23 mouse cellular contexts compared by ENCODE assay signal in the genomic region with DNA sequence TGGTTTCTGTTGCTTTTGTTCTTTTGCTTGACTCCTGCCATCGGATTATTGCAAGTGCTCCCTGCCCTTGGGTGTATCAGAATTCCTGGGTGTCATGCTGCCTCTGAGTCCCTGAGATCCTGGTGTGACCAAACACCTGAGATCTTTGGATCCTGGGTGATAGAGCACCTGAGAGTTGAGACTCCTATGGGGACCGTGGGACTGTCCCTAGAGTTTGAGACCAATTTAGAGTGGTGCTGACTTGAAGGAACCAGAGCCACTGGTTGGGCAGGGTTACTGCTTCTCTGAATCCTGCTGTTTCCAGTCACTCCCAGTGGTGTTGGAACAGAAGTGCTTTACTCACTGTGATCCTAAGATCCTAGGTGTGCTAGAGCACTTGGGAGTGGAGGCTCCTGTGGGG.
"Had no signal": no experiment of that assay in that cellular context is flagged by ENCODE, and none has a peak within 500 bp of the region (broad histone marks: within the 10 kb centered on the region; RNA-seq: fewer than 3 reads in every experiment).

No protein-coding gene starts in this region.

- H3K27me3 ChIP-seq: heart, embryonic 13.5 days; heart, embryonic 15.5 days; intestine, embryonic 15.5 days; limb, embryonic 12.5 days; liver, embryonic 13.5 days had no signal

- H3K9me3 ChIP-seq: heart, embryonic 10.5 days; heart, embryonic 15.5 days; intestine, embryonic 15.5 days; limb, embryonic 10.5 days; liver, embryonic 13.5 days had no signal

- H3K4me1 ChIP-seq: heart, embryonic 10.5 days; heart, embryonic 13.5 days; heart, embryonic 15.5 days; intestine, embryonic 15.5 days; limb, embryonic 10.5 days; limb, embryonic 12.5 days; liver, embryonic 13.5 days had no signal

- H3K4me2 ChIP-seq: heart, embryonic 13.5 days; heart, embryonic 15.5 days; hindbrain, embryonic 14.5 days; intestine, embryonic 15.5 days; limb, embryonic 12.5 days; liver, embryonic 11.5 days; liver, embryonic 13.5 days had no signal

- H3K4me3 ChIP-seq: heart, embryonic 10.5 days; heart, embryonic 13.5 days; heart, embryonic 15.5 days; intestine, embryonic 15.5 days; layer of hippocampus, adult 2 months; left cerebral cortex, adult 2 months; limb, embryonic 10.5 days; limb, embryonic 12.5 days; liver, embryonic 13.5 days had no signal

- DNase-seq: forebrain, postnatal 0 days; gastrocnemius, postnatal 14 days; heart, adult 18-20 months; heart, postnatal 14 days; heart, postnatal 36 days; kidney, adult 8-10 months; kidney, postnatal 4 days; liver; liver, embryonic 13.5 days had no signal

- H3K9ac ChIP-seq: forebrain, postnatal 0 days; heart, embryonic 13.5 days; heart, embryonic 15.5 days; hindbrain, embryonic 14.5 days; intestine, embryonic 15.5 days; limb, embryonic 12.5 days; liver, embryonic 13.5 days had no signal

- H3K27ac ChIP-seq: heart, embryonic 10.5 days; heart, embryonic 13.5 days; heart, embryonic 15.5 days; hindbrain, embryonic 14.5 days; intestine, embryonic 15.5 days; kidney, postnatal 0 days; layer of hippocampus, adult 2 months; left cerebral cortex, adult 2 months; limb, embryonic 10.5 days; limb, embryonic 12.5 days; liver, embryonic 13.5 days had no signal

- ATAC-seq: forebrain, postnatal 0 days; hindbrain, embryonic 16.5 days; inflammation-experienced regulatory T-cells, adult 6 months; intestine, embryonic 15.5 days; intestine, postnatal 0 days had no signal

- H3K36me3 ChIP-seq: heart, embryonic 10.5 days; heart, embryonic 13.5 days; heart, embryonic 15.5 days; intestine, embryonic 15.5 days; limb, embryonic 10.5 days; limb, embryonic 12.5 days; liver, embryonic 13.5 days had no signal
